Mouse (Mus musculus) lung, adult 18-20 months (tissue): ENCODE measurements at regions not wholly inside any gene's neighbourhood (a gene's known extent, or its start where the extent isn't known, plus 50 kb on each side); places are given as distances from the start of the nearest gene placed in this dataset.

Experiments used
- DNase-seq, 2 experiments: peaks; one replicate each; pipeline ENCODE4 v3.0.0; 2022; ENCODE audit warnings: mixed read lengths in 2 of 2

- no peak for DNase-seq
These were observed 88.5 kb downstream of the Irx1 start for GRCm38 (mm10) chr13:71874986-71875385.

- DNase-seq, result no peak
These were observed 94.8 kb downstream of the Irx1 start for GRCm38 (mm10) chr13:71868763-71869162.

- no peak for DNase-seq
These were observed 110.0 kb downstream of the Irx1 start for GRCm38 (mm10) chr13:71853426-71854025.

GRCm38 (mm10) chr13:71804032-71804958 lies 159.2 kb downstream of the Irx1 start:
- no peak for DNase-seq

- DNase-seq, result no peak
These were observed 165.2 kb downstream of the Irx1 start for GRCm38 (mm10) chr13:71798288-71798687.

GRCm38 (mm10) chr13:71784740-71785139 lies 178.8 kb downstream of the Irx1 start:
- DNase-seq, result no peak

GRCm38 (mm10) chr13:71747003-71747965 lies 216.2 kb downstream of the Irx1 start:
- DNase-seq, result no peak

- DNase-seq, result no peak
These were observed 217.0 kb downstream of the Irx1 start for GRCm38 (mm10) chr13:71746534-71746933.

GRCm38 (mm10) chr13:71736821-71737345 lies 226.6 kb downstream of the Irx1 start:
- peak; percentile 5 to 6 for DNase-seq

- peak; percentile 9 to 38 for DNase-seq
These were observed 229.3 kb downstream of the Irx1 start for GRCm38 (mm10) chr13:71734261-71734660.

GRCm38 (mm10) chr13:71733360-71733759 lies 230.2 kb downstream of the Irx1 start:
- no peak for DNase-seq

- no peak for DNase-seq
These were observed 230.6 kb downstream of the Irx1 start for GRCm38 (mm10) chr13:71732903-71733302.

- no peak for DNase-seq
These were observed 273.3 kb downstream of the Irx1 start for GRCm38 (mm10) chr13:71690069-71690817.

- no peak for DNase-seq
These were observed 274.3 kb downstream of the Irx1 start for GRCm38 (mm10) chr13:71689187-71689586.

- no peak for DNase-seq
These were observed 287.4 kb downstream of the Irx1 start for GRCm38 (mm10) chr13:71676081-71676624.

- peak; percentile 21 to 28 for DNase-seq
These were observed 293.4 kb downstream of the Irx1 start for GRCm38 (mm10) chr13:71669956-71670739.

- no peak for DNase-seq
These were observed 295.3 kb downstream of the Irx1 start for GRCm38 (mm10) chr13:71668256-71668655.

- no peak for DNase-seq
These were observed 298.2 kb downstream of the Irx1 start for GRCm38 (mm10) chr13:71665221-71665916.

- no peak for DNase-seq
These were observed 305.6 kb downstream of the Irx1 start for GRCm38 (mm10) chr13:71657898-71658297.

- DNase-seq, result no peak
These were observed 309.5 kb downstream of the Irx1 start for GRCm38 (mm10) chr13:71653939-71654467.
